Mouse (Mus musculus): Measurements from ENCODE around the gene Prkn.

DNA sequence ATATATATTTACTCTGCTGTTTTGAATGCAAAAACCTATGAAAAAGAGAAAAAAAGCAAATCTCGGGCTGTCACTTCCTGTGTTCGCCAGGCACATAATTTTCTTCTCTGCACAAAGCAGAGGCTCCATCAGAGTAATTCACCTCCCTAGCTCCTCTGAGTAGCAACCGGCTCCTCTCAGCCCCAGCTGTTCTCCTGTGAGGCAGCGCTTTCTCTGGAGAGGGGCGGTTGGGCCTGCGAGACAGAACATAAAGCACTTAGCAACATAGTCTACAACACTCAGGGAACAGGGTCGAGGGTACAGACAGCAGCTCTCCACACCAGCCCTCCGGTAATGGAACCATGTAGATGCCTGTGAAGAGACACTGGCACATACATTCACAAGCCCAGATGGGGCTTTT lies 247.6 kb downstream of the Prkn start:
- TF ChIP-seq CTCF (IDR thresholded peaks at IDR 0.05; ENCODE audit: borderline replicate concordance, insufficient read depth, low read depth, low read length) (no peak), POLR2A (IDR thresholded peaks at IDR 0.05; ENCODE audit: borderline replicate concordance, insufficient read depth, low read length) (no peak)

Measured in cerebellum, adult 2 months (tissue).